Mouse (Mus musculus) small intestine, adult 2 months (tissue): ENCODE measurements around the gene Rxylt1.

ENCODE experiments used
- CTCF ChIP-seq: fragments of 200-500 bp; IDR thresholded peaks from 2 replicates; pipeline ENCODE4 v1.5.1; 2012; ENCODE audit warnings: low read depth, mild to moderate bottlenecking, control low read depth, inconsistent platforms, low read length, moderate library complexity, mixed read lengths; ENCODE audit not compliant: insufficient replicate concordance, insufficient read length; ENCODE audit errors: extremely low read depth
- POLR2A ChIP-seq: fragments of 200-500 bp; IDR thresholded peaks from 2 replicates; pipeline ENCODE4 v1.6.1; 2012; ENCODE audit warnings: low read depth, mild to moderate bottlenecking, control low read depth, inconsistent platforms, low read length, moderate library complexity

DNA sequence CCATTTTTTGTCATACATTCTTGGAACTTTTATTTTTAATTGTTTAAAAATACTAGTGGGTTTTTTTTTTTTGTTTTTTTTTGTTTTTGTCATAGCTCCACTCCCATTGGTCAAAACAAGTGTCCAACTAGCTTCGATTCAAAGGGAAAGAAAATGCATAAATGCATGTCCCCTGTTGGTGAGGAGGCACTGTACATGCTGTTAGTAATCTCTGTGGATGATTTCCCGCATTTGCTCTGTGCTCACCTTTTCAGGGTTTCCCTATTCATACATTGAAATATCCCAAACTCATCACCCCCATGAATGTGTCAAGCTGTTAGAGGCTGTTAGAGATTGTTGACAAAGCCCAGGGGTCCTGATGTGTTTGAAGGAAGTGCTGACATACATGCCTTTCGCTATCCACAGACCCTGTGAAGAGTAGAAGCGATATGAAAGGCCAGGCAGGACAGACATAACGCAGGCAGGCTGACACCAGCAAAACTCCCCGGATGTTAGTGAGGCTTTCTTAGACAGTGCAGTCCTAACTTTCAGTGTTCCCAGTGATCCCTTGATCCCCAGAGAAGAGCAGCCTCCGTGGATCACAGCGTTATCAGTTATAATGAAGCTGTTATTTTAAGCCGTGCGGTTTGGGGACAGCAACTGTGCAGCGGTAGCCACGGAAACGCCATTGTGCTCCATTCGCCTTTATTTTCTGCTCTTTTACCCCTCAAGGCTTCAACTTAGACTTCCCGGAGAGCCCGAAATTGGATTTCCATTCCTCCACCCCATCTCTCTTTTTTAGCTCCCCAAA, 23.5 kb upstream of the Rxylt1 start:
- TF ChIP-seq POLR2A (no peak), CTCF (no peak)
